Mouse (Mus musculus) neural tube, embryonic 14.5 days (tissue): Measurements from ENCODE around the gene Stradb. TPM values are rescaled to one million over a fixed set of nuclear protein-coding genes. Genes with fewer than 3 reads are reported as not detected.

ENCODE experiments used
- polyA plus RNA-seq: library from polyadenylated mRNA; unstranded; fragments of >200 nt; fragmentation: Nextera tagmentation; extraction: Ambion mirVana; gene quantifications from 2 replicates; pipeline ENCODE4 v1.2.1, GENCODE M21; 2014

Gene Stradb
- polyA plus RNA-seq, 1 experiment from 2014 or later: 120 TPM

Other genes starting within 250 kb of the Stradb start
- gene Casp8, start 178.1 kb upstream of the Stradb start, polyA plus RNA-seq: 2.1 and 6.7 TPM in 2 replicates
- 15.5 and 18.4 TPM in 2 replicates for gene Trak2, start 92 bp upstream of the Stradb start, polyA plus RNA-seq
- 0.09 TPM in 1 of 2 replicates, not detected in the other for gene C2cd6, start 121.4 kb downstream of the Stradb start, polyA plus RNA-seq
- gene Tmem237, start 146.9 kb downstream of the Stradb start, polyA plus RNA-seq: 38.8 and 41.6 TPM in 2 replicates
- gene Mpp4, start 189.9 kb downstream of the Stradb start, polyA plus RNA-seq: 1.6 and 2.1 TPM in 2 replicates